Mouse (Mus musculus): ENCODE results near the gene Fads1. TPM values are rescaled to one million over a fixed set of nuclear protein-coding genes. Genes with fewer than 3 reads are reported as not detected.

Fads1 gene
- polyA plus RNA-seq, 1 experiment from 2014 or later: 142 TPM

GRCm38 (mm10) chr19:10239419-10239818 is 56.7 kb downstream of the Fads1 start:
- peak overlapping the region; percentile 66 for H3K4me2 ChIP-seq (ENCODE audit: low read length)
- ATAC-seq (replicated peaks; ENCODE audit: low FRiP score, low TSS enrichment, low read depth) (no peak), DNase-seq (ENCODE audit: low spot score) (no peak)
- no peaks in the 10 kb centered on the region for H3K36me3 ChIP-seq (ENCODE audit: control insufficient read depth, insufficient read depth, low read length)
- 20% methylated on average over 2 of the region's 2 CpGs for WGBS
- peak overlapping the region; percentile 55 for H3K4me3 ChIP-seq (ENCODE audit: low read depth, low read length)
- peaks cover 24% of the 10 kb centered on the region for H3K4me1 ChIP-seq (replicated peaks; ENCODE audit: control insufficient read depth, insufficient read depth, low read length)
- no peaks in the 10 kb centered on the region for H3K9me3 ChIP-seq (ENCODE audit: control insufficient read depth, low read length)
- H3K27ac ChIP-seq (ENCODE audit: low read depth): peak overlapping the region; percentile 57
- no peaks in the 10 kb centered on the region for H3K27me3 ChIP-seq (replicated peaks; ENCODE audit: control insufficient read depth, insufficient read depth, low read length)
- peak overlapping the region; percentile 67; the same call in 1 of the 2 replicates for H3K9ac ChIP-seq (ENCODE audit: low read length)

GRCm38 (mm10) chr19:10239975-10240653 is 57.4 kb downstream of the Fads1 start:
- H3K27ac ChIP-seq (ENCODE audit: low read depth): peak overlapping the region; percentile 57
- no peaks in the 10 kb centered on the region for H3K36me3 ChIP-seq (ENCODE audit: control insufficient read depth, insufficient read depth, low read length)
- H3K4me3 ChIP-seq (ENCODE audit: low read depth, low read length): peak overlapping the region; percentile 55
- ATAC-seq (replicated peaks; ENCODE audit: low FRiP score, low TSS enrichment, low read depth) (peak; percentile 12; the same call in 1 of the 2 replicates), DNase-seq (ENCODE audit: low spot score) (no peak)
- 2% methylated on average over 26 of the region's 26 CpGs for WGBS
- peak overlapping the region; percentile 66 for H3K4me2 ChIP-seq (ENCODE audit: low read length)
- H3K27me3 ChIP-seq (replicated peaks; ENCODE audit: control insufficient read depth, insufficient read depth, low read length): no peaks in the 10 kb centered on the region
- H3K9ac ChIP-seq (ENCODE audit: low read length): peak overlapping the region; percentile 67
- H3K9me3 ChIP-seq (ENCODE audit: control insufficient read depth, low read length): no peaks in the 10 kb centered on the region
- peaks cover 24% of the 10 kb centered on the region for H3K4me1 ChIP-seq (replicated peaks; ENCODE audit: control insufficient read depth, insufficient read depth, low read length)

- WGBS: 8% methylated on average over 39 of the region's 43 CpGs
Observed at GRCm38 (mm10) chr19:10240654-10241305, 58.1 kb downstream of the Fads1 start, which contains the start of gene Myrf. Gene Myrf (minus strand): TSS chr19:10240748.

DNA sequence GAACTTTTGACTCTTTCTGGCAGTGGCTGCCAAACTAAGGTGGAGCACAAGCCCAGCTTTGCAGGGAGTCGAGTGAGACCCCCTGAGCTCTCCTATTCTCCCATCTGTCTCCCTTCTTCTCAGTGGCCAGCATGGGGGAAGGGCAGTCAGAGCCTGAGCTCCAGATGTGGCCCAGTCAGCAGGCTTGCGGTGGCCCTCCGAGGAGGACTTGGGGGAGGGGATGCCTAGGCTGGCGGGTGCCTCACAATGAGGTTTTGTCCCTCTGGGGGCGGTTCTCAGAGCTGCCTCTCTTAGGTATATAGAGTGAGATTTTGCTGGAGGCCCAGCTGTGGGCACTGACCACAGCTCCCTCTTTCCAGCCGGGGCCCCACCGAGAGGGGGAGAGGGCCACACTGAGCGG is 60.2 kb downstream of the Fads1 start:
- Histone ChIP-seq H3K4me3 (ENCODE audit: low read depth, low read length) (no peak overlapping the region), H3K4me2 (ENCODE audit: low read length) (no peak overlapping the region), H3K27me3 (replicated peaks; ENCODE audit: control insufficient read depth, insufficient read depth, low read length) (no peaks in the 10 kb centered on the region), H3K36me3 (ENCODE audit: control insufficient read depth, insufficient read depth, low read length) (no peaks in the 10 kb centered on the region), H3K9me3 (ENCODE audit: control insufficient read depth, low read length) (no peaks in the 10 kb centered on the region), H3K27ac (ENCODE audit: low read depth) (no peak overlapping the region), H3K9ac (ENCODE audit: low read length) (no peak overlapping the region), H3K4me1 (replicated peaks; ENCODE audit: control insufficient read depth, insufficient read depth, low read length) (peaks cover 32% of the 10 kb centered on the region)
- DNase-seq (ENCODE audit: low spot score) (no peak), ATAC-seq (replicated peaks; ENCODE audit: low FRiP score, low TSS enrichment, low read depth) (no peak)
- WGBS: 25% methylated on average over 8 of the region's 8 CpGs

More at GRCm38 (mm10) chr19:10240654-10241305, 58.1 kb downstream of the Fads1 start, which contains the start of gene Myrf:
- Histone ChIP-seq H3K9ac (ENCODE audit: low read length) (peak within 1 kb of the TSS; percentile 67), H3K4me2 (ENCODE audit: low read length) (peak within 1 kb of the TSS; percentile 66), H3K36me3 (ENCODE audit: control insufficient read depth, insufficient read depth, low read length) (no peaks in the 10 kb centered on the region), H3K9me3 (ENCODE audit: control insufficient read depth, low read length) (no peaks in the 10 kb centered on the region), H3K27ac (ENCODE audit: low read depth) (peak within 1 kb of the TSS; percentile 57), H3K27me3 (replicated peaks; ENCODE audit: control insufficient read depth, insufficient read depth, low read length) (no peaks in the 10 kb centered on the region), H3K4me1 (replicated peaks; ENCODE audit: control insufficient read depth, insufficient read depth, low read length) (peaks cover 24% of the 10 kb centered on the region), H3K4me3 (ENCODE audit: low read depth, low read length) (peak within 1 kb of the TSS; percentile 55)
- DNase-seq (ENCODE audit: low spot score): peak; percentile 94
- peak; percentile 77 for ATAC-seq (replicated peaks; ENCODE audit: low FRiP score, low TSS enrichment, low read depth)

GRCm38 (mm10) chr19:10244183-10244582 is 61.5 kb downstream of the Fads1 start:
- no peak overlapping the region for H3K27ac ChIP-seq (ENCODE audit: low read depth)
- no peak overlapping the region for H3K4me2 ChIP-seq (ENCODE audit: low read length)
- 7% methylated on average over 3 of the region's 3 CpGs for WGBS
- H3K9ac ChIP-seq (ENCODE audit: low read length): no peak overlapping the region
- H3K9me3 ChIP-seq (ENCODE audit: control insufficient read depth, low read length): no peaks in the 10 kb centered on the region
- no peaks in the 10 kb centered on the region for H3K27me3 ChIP-seq (replicated peaks; ENCODE audit: control insufficient read depth, insufficient read depth, low read length)
- DNase-seq (ENCODE audit: low spot score) (peak; percentile 83), ATAC-seq (replicated peaks; ENCODE audit: low FRiP score, low TSS enrichment, low read depth) (no peak)
- no peaks in the 10 kb centered on the region for H3K36me3 ChIP-seq (ENCODE audit: control insufficient read depth, insufficient read depth, low read length)
- H3K4me3 ChIP-seq (ENCODE audit: low read depth, low read length): no peak overlapping the region
- H3K4me1 ChIP-seq (replicated peaks; ENCODE audit: control insufficient read depth, insufficient read depth, low read length): peaks cover 32% of the 10 kb centered on the region; the same call in 1 of the 2 replicates

Small RNA genes within 50 kb of the gene (microRNA-seq; reads per million reads assigned to microRNA genes)
- 0.68 reads per million for gene Mir6993

Other genes starting within 250 kb of the Fads1 start
- 1,450 and 1,529 TPM in 2 replicates for gene Fth1, start 202.3 kb upstream of the Fads1 start, polyA plus RNA-seq (2014; fragmentation: Nextera tagmentation; extraction: Ambion mirVana)
- 0.55 and 0.64 TPM in 2 replicates for gene Best1, start 181.3 kb upstream of the Fads1 start, polyA plus RNA-seq (2014; fragmentation: Nextera tagmentation; extraction: Ambion mirVana)
- gene Rab3il1, start 181.2 kb upstream of the Fads1 start, polyA plus RNA-seq (2014; fragmentation: Nextera tagmentation; extraction: Ambion mirVana): 30.0 and 32.7 TPM in 2 replicates
- gene Fads3, start 141.3 kb upstream of the Fads1 start, polyA plus RNA-seq (2014; fragmentation: Nextera tagmentation; extraction: Ambion mirVana): 8.4 and 11.5 TPM in 2 replicates
- 64.2 and 71.4 TPM in 2 replicates for gene Fads2, start 81.1 kb upstream of the Fads1 start, polyA plus RNA-seq (2014; fragmentation: Nextera tagmentation; extraction: Ambion mirVana)
- gene Tmem258, start 21.1 kb downstream of the Fads1 start, polyA plus RNA-seq (2014; fragmentation: Nextera tagmentation; extraction: Ambion mirVana): 462 and 499 TPM in 2 replicates
- 93.8 and 95.6 TPM in 2 replicates for gene Fen1, start 21.3 kb downstream of the Fads1 start, polyA plus RNA-seq (2014; fragmentation: Nextera tagmentation; extraction: Ambion mirVana)
- 26.0 and 26.3 TPM in 2 replicates for gene Myrf, start 57.9 kb downstream of the Fads1 start, polyA plus RNA-seq (2014; fragmentation: Nextera tagmentation; extraction: Ambion mirVana)
- gene Dagla, start 122.0 kb downstream of the Fads1 start, polyA plus RNA-seq (2014; fragmentation: Nextera tagmentation; extraction: Ambion mirVana): 4.2 and 4.7 TPM in 2 replicates
- 1.5 TPM in 2 replicates for gene Syt7, start 206.2 kb downstream of the Fads1 start, polyA plus RNA-seq (2014; fragmentation: Nextera tagmentation; extraction: Ambion mirVana)

Data from intestine, embryonic 14.5 days (tissue).